Mouse (Mus musculus) olfactory bulb, adult 2 months (tissue): ENCODE measurements at regions not wholly inside any gene's neighbourhood (a gene's known extent, or its start where the extent isn't known, plus 50 kb on each side); places are given as distances from the start of the nearest gene placed in this dataset.
"Not testable (repeated sequence)": the region's sequence is repeated elsewhere in the genome, so short reads cannot be mapped to it uniquely, and the experiment has no call there.

ENCODE experiments used
- H3K27ac ChIP-seq: fragments of 200-500 bp; 2 replicates; pipeline ENCODE4 v1.5.1; 2012; ENCODE audit warnings: low read depth, low read length; ENCODE audit not compliant: insufficient read depth
- H3K4me1 ChIP-seq: fragments of 200-500 bp; 2 replicates; pipeline ENCODE4 v1.6.1; 2012; ENCODE audit warnings: low read length; ENCODE audit not compliant: control insufficient read depth, insufficient read depth
- H3K4me3 ChIP-seq: fragments of 200-500 bp; 2 replicates; pipeline ENCODE4 v1.5.1; 2012; ENCODE audit warnings: mild to moderate bottlenecking, low read depth, low read length, moderate library complexity; ENCODE audit not compliant: insufficient read depth
- CTCF ChIP-seq: fragments of 200-500 bp; IDR thresholded peaks from 2 replicates; pipeline ENCODE4 v1.5.1; 2012; ENCODE audit warnings: low read depth, mild to moderate bottlenecking, low read length, moderate library complexity; ENCODE audit not compliant: insufficient read depth
- POLR2A ChIP-seq: fragments of 200-500 bp; IDR thresholded peaks from 2 replicates; pipeline ENCODE4 v1.6.1; 2012; ENCODE audit warnings: mild to moderate bottlenecking, low read depth, low read length, moderate library complexity; ENCODE audit not compliant: insufficient read depth
- WGBS: fragments of 180-500 bp; shearing (Covaris S2); methylation state at CpG from one replicate; pipeline ENCODE4 v1.1.7; 2018; 5-methylcytosine and 5-hydroxymethylcytosine counted together

- H3K27ac ChIP-seq, H3K4me1 ChIP-seq, H3K4me3 ChIP-seq: not testable (repeated sequence)
- WGBS: 96% methylated on average over 4 of the region's 4 CpGs
These were observed 54.0 kb upstream of the Krba1 start for GRCm38 (mm10) chr6:48341367-48341766.

- not testable (repeated sequence) for H3K27ac ChIP-seq, H3K4me3 ChIP-seq, H3K4me1 ChIP-seq
- WGBS: 81% methylated on average over 3 of the region's 3 CpGs
These were observed 58.4 kb upstream of the Krba1 start for GRCm38 (mm10) chr6:48336964-48337363.

GRCm38 (mm10) chr6:48288011-48288410 lies 107.4 kb upstream of the Krba1 start:
- H3K4me1 ChIP-seq: no peaks in the 10 kb centered on the region
- no peak overlapping the region for H3K27ac ChIP-seq
- TF ChIP-seq POLR2A (no peak), CTCF (no peak)
- 84% methylated on average over 1 of the region's 1 CpGs for WGBS
- H3K4me3 ChIP-seq: no peak overlapping the region

- 72% methylated on average over 1 of the region's 1 CpGs for WGBS
- not testable (repeated sequence) for H3K27ac ChIP-seq
These were observed 115.7 kb upstream of the Krba1 start for GRCm38 (mm10) chr6:48279646-48280045.

GRCm38 (mm10) chr6:48261563-48261962 lies 133.8 kb upstream of the Krba1 start:
- not testable (repeated sequence) for H3K4me1 ChIP-seq, H3K4me3 ChIP-seq, H3K27ac ChIP-seq

More at GRCm38 (mm10) chr6:48279646-48280045, 115.7 kb upstream of the Krba1 start:
- H3K4me1 ChIP-seq, H3K4me3 ChIP-seq: not testable (repeated sequence)

GRCm38 (mm10) chr6:48252989-48253388 lies 142.4 kb upstream of the Krba1 start:
- not testable (repeated sequence) for H3K27ac ChIP-seq, H3K4me1 ChIP-seq, H3K4me3 ChIP-seq

- no peak for TF ChIP-seq CTCF
- no peak for TF ChIP-seq POLR2A
- H3K4me1 ChIP-seq: no peaks in the 10 kb centered on the region
- H3K4me3 ChIP-seq: no peak overlapping the region
- no peak overlapping the region for H3K27ac ChIP-seq
- 84% methylated on average over 1 of the region's 1 CpGs for WGBS
These were observed 143.4 kb upstream of the Krba1 start for GRCm38 (mm10) chr6:48251954-48252353.

- H3K4me3 ChIP-seq, H3K27ac ChIP-seq, H3K4me1 ChIP-seq: not testable (repeated sequence)
These were observed 151.2 kb upstream of the Krba1 start for GRCm38 (mm10) chr6:48244191-48244590.

GRCm38 (mm10) chr6:48227431-48227830 lies 141.0 kb upstream of the Zfp746 start:
- no peak overlapping the region for H3K4me3 ChIP-seq
- no peak for TF ChIP-seq POLR2A
- TF ChIP-seq CTCF: no peak
- WGBS: 26% methylated on average over 9 of the region's 9 CpGs
- H3K27ac ChIP-seq: no peak overlapping the region
- H3K4me1 ChIP-seq: peaks cover 6% of the 10 kb centered on the region

- Histone ChIP-seq H3K27ac (no peak overlapping the region), H3K4me1 (peaks cover 6% of the 10 kb centered on the region), H3K4me3 (no peak overlapping the region)
- 96% methylated on average over 4 of the region's 4 CpGs for WGBS
- no peak for TF ChIP-seq CTCF
- TF ChIP-seq POLR2A: no peak
These were observed 137.8 kb upstream of the Zfp746 start for GRCm38 (mm10) chr6:48224206-48224605.

- Histone ChIP-seq H3K27ac (no peak overlapping the region), H3K4me1 (peaks cover 6% of the 10 kb centered on the region), H3K4me3 (no peak overlapping the region)
- no peak for TF ChIP-seq POLR2A
- no peak for TF ChIP-seq CTCF
These were observed 136.6 kb upstream of the Zfp746 start for GRCm38 (mm10) chr6:48222971-48223370.

GRCm38 (mm10) chr6:48221806-48222205 lies 135.4 kb upstream of the Zfp746 start:
- H3K4me1 ChIP-seq, H3K4me3 ChIP-seq, H3K27ac ChIP-seq: not testable (repeated sequence)
- 31% methylated on average over 1 of the region's 1 CpGs for WGBS
